Mouse (Mus musculus) Patski (cell line): ENCODE data around the gene Phf20. TPM values are rescaled to one million over a fixed set of nuclear protein-coding genes. Genes with fewer than 3 reads are reported as not detected.

ENCODE experiments used
- ATAC-seq: fragments of 100-300 bp; one replicate; pipeline ENCODE4 v1.8.0; 2021
- CTCF ChIA-PET: fragments of 350-600 bp; sonication (Branson Sonifier 250); formaldehyde crosslinking; loops from one replicate; lab custom pipeline; 2022; ENCODE audit warnings: inconsistent platforms; lab: Charles Lee
- POLR2A ChIA-PET: fragments of 350-600 bp; sonication (Branson Sonifier 250); formaldehyde crosslinking; loops from one replicate; lab custom pipeline; 2022; ENCODE audit warnings: antibody characterized with exemption, inconsistent platforms; lab: Charles Lee
- DNase-seq: peaks from one replicate; pipeline ENCODE4 v3.0.0-alpha.2; 2011; ENCODE audit warnings: low read depth, low spot score
- H3K27me3 ChIP-seq: fragments of 371-371 bp; one replicate; pipeline ENCODE4 v1.5.1; 2021
- CTCF ChIP-seq: fragments of 100-300 bp; IDR thresholded peaks from one replicate; pipeline ENCODE4 v1.5.1; 2021
- in situ Hi-C: fragments of 300-500 bp; cut with MboI; formaldehyde crosslinking; loops from 3 replicates; pipeline ENCODE4 v1.11.1; 2018; ENCODE audit warnings: low pct_unique_long_range_greater_than_20kb, mixed read lengths
- polyA plus RNA-seq: library from polyadenylated mRNA; unstranded; gene quantifications from one replicate; pipeline ENCODE4 v1.2.3, GENCODE M21; 2021

Phf20 gene
- polyA plus RNA-seq, 1 experiment from 2014 or later, result 37.6 TPM

GRCm38 (mm10) chr2:156257922-156258761 lies 61.9 kb downstream of the Phf20 start:
- ATAC-seq (peak; percentile 96), DNase-seq (peak; percentile 48)
- in situ Hi-C loops, result no loop called here
- no peak for TF ChIP-seq CTCF
- ChIA-PET POLR2A (interaction anchor here (0.6 to 1.1 kb wide), 2 partner anchors 36 to 80 kb away, joined by 3 read pairs; no protein-coding TSS in a partner anchor), CTCF (interaction anchor here (1.3 to 4.2 kb wide), 3 partner anchors 12 to 20 kb away, joined by 3 to 19 read pairs (median 5); no protein-coding TSS in a partner anchor)
- H3K27me3 ChIP-seq, result no peaks in the 10 kb centered on the region

GRCm38 (mm10) chr2:156260968-156261367 lies 64.7 kb downstream of the Phf20 start:
- CTCF ChIA-PET, result no interaction called here
- no peak for ATAC-seq
- POLR2A ChIA-PET, result no interaction called here
- no peaks in the 10 kb centered on the region for H3K27me3 ChIP-seq
- in situ Hi-C loops, result no loop called here
- no peak for DNase-seq
- TF ChIP-seq CTCF, result peak; percentile 39

- in situ Hi-C loops, result no loop called here
- no peaks in the 10 kb centered on the region for H3K27me3 ChIP-seq
- DNase-seq (no peak), ATAC-seq (no peak)
- POLR2A ChIA-PET, result interaction anchor here (0.5 kb wide), 1 partner anchor 89 kb away, joined by 3 read pairs; no protein-coding TSS in a partner anchor
- TF ChIP-seq CTCF, result no peak
- CTCF ChIA-PET, result interaction anchor here (1.8 kb wide), 1 partner anchor 83 kb away, joined by 8 read pairs; the partner anchor contains the start of gene Rbm39
Observed at GRCm38 (mm10) chr2:156263204-156263893, 67.1 kb downstream of the Phf20 start.

- no peak for ATAC-seq
Observed at GRCm38 (mm10) chr2:156267636-156268035, 71.4 kb downstream of the Phf20 start.

DNA sequence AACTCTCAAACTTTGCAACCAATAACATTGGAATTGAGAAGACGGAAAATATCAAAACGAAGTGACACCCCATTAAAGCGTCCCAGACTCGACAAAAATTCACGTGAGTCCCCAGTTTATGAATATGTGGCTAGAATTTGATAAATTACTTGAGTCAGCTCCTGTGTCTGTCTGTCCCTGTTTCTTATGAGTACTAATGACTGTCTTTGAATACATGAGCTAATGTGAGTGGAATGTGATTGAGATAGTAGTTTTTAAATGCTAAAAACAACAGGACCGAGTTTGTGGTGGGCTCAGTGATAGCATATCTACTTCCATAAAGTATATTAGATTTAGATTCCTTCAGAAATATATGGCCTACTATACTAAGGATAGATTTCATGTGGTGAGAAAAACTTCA lies 76.3 kb downstream of the Phf20 start:
- POLR2A ChIA-PET, result interaction anchor here (0.8 kb wide), 1 partner anchor 13 kb away, joined by 3 read pairs; no protein-coding TSS in a partner anchor
- CTCF ChIA-PET, result interaction anchor here (1.8 kb wide), 1 partner anchor 14 kb away, joined by 5 read pairs; no protein-coding TSS in a partner anchor
- H3K27me3 ChIP-seq, result no peaks in the 10 kb centered on the region
- DNase-seq, result no peak
- no peak for TF ChIP-seq CTCF
- in situ Hi-C loops, result no loop called here
- ATAC-seq, result no peak

More at GRCm38 (mm10) chr2:156267636-156268035, 71.4 kb downstream of the Phf20 start:
- ChIA-PET POLR2A (interaction anchor here (0.6 kb wide), 2 partner anchors 27 to 722 kb away, joined by 3 read pairs; no protein-coding TSS in a partner anchor), CTCF (interaction anchor here (1.0 kb wide), 1 partner anchor 11 kb away, joined by 4 read pairs; no protein-coding TSS in a partner anchor)
- no peaks in the 10 kb centered on the region for H3K27me3 ChIP-seq
- in situ Hi-C loops, result no loop called here
- TF ChIP-seq CTCF, result no peak
- DNase-seq, result no peak

GRCm38 (mm10) chr2:156278226-156279017 lies 82.2 kb downstream of the Phf20 start:
- peak; percentile 71 for ATAC-seq
- no peaks in the 10 kb centered on the region for H3K27me3 ChIP-seq
- POLR2A ChIA-PET, result no interaction called here
- DNase-seq, result peak; percentile 38
- TF ChIP-seq CTCF, result peak; percentile 93
- in situ Hi-C loops, result loop anchor here (25.0 kb wide), 1 partner anchor 266 kb away; the partner anchor contains the start of genes 6430550D23Rik and Ergic3
- CTCF ChIA-PET, result interaction anchor here (0.8 to 1.4 kb wide), 6 partner anchors 9 to 107 kb away, joined by 3 to 6 read pairs (median 4); no protein-coding TSS in a partner anchor

DNA sequence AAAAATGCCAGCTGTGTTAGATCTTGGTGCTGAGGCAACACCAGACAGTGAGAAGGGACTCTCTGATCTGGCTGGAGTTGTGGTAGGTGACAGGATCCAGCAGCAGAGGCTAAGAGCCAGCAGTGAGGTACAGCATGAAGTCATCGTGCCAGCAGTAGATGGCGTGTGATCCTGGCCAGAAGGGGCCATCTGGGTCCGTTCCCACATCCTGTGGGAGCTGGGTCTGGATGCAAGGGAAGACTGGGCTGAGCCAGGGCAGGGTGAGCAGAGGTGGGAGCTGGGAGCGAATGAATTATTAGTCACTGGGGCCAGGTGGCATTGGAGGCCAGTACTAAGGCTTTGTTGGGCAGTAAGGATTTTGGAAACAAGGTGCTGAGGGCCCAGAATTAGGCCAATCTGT lies 85.0 kb downstream of the Phf20 start:
- in situ Hi-C loops, result loop anchor here (25.0 kb wide), 1 partner anchor 269 kb away; the partner anchor contains the start of genes 6430550D23Rik and Ergic3
- no peaks in the 10 kb centered on the region for H3K27me3 ChIP-seq
- no peak for TF ChIP-seq CTCF
- CTCF ChIA-PET, result no interaction called here
- no peak for ATAC-seq
- DNase-seq, result no peak
- POLR2A ChIA-PET, result no interaction called here

DNA sequence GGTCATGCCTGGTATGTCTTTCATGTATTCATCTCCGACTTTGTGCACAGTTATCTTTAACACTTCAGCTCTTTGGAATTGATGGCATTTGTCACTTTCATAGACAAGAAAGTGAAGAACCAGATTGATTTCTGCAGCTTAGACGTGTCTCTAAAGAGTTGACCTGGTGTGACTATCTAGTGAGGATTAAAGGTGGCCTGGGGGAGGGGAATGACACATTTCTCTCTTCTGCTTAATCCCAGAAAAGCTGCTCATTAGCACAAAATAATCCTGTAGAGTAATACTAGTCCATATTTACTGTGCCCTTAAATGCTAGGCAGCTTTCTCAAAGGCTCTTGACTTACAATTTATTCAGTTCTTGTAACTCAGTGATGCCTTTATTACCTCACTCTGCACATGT lies 88.9 kb downstream of the Phf20 start:
- CTCF ChIA-PET, result interaction anchor here (1.0 kb wide), 1 partner anchor 9 kb away, joined by 3 read pairs; no protein-coding TSS in a partner anchor
- ATAC-seq (no peak), DNase-seq (no peak)
- in situ Hi-C loops, result loop anchor here (25.0 kb wide), 1 partner anchor 273 kb away; the partner anchor contains the start of genes 6430550D23Rik and Ergic3
- POLR2A ChIA-PET, result interaction anchor here (0.9 kb wide), 1 partner anchor 13 kb away, joined by 3 read pairs; no protein-coding TSS in a partner anchor
- no peaks in the 10 kb centered on the region for H3K27me3 ChIP-seq
- no peak for TF ChIP-seq CTCF

DNA sequence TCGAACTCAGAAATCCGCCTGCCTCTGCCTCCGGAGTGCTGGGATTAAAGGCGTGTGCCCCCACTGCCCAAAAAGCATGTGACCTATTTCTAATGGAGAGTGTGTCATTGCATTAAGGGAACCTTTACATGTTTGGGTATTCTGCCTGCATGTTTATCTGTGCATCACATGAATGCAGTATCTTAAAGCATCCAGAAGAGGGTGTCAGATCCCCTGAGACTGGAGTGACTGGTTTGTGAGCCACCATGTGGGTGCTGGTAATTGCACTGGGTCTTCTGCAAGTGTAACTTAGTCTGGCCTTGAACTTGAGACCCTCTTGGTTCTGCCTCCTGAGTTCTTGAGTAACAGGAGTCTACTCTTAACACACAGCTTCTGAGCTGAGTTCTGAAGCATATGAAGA lies 90.5 kb downstream of the Phf20 start:
- peak; percentile 36 for TF ChIP-seq CTCF
- DNase-seq (no peak), ATAC-seq (no peak)
- in situ Hi-C loops, result loop anchor here (25.0 kb wide), 1 partner anchor 274 kb away; the partner anchor contains the start of genes 6430550D23Rik and Ergic3
- H3K27me3 ChIP-seq, result no peaks in the 10 kb centered on the region
- CTCF ChIA-PET, result interaction anchor here (1.4 kb wide), 1 partner anchor 8 kb away, joined by 4 read pairs; no protein-coding TSS in a partner anchor
- POLR2A ChIA-PET, result no interaction called here
